Mouse (Mus musculus) C2C12 (cell line): Measurements from ENCODE around the gene Tnfrsf21.

Experiments used
- CTCF ChIP-seq: IDR thresholded peaks from one replicate; pipeline ENCODE4 v1.5.1; 2011; ENCODE audit not compliant: control insufficient read depth, insufficient read depth, insufficient read length
- FOSL1 ChIP-seq: IDR thresholded peaks from one replicate; pipeline ENCODE4 v1.8.0; 2011; ENCODE audit warnings: mild to moderate bottlenecking, low read length; ENCODE audit not compliant: poor library complexity, insufficient read depth, severe bottlenecking
- MYOD1 ChIP-seq: IDR thresholded peaks from one replicate; pipeline ENCODE4 v1.6.1; 2011; ENCODE audit warnings: low read depth; ENCODE audit not compliant: control insufficient read depth, insufficient read length

DNA sequence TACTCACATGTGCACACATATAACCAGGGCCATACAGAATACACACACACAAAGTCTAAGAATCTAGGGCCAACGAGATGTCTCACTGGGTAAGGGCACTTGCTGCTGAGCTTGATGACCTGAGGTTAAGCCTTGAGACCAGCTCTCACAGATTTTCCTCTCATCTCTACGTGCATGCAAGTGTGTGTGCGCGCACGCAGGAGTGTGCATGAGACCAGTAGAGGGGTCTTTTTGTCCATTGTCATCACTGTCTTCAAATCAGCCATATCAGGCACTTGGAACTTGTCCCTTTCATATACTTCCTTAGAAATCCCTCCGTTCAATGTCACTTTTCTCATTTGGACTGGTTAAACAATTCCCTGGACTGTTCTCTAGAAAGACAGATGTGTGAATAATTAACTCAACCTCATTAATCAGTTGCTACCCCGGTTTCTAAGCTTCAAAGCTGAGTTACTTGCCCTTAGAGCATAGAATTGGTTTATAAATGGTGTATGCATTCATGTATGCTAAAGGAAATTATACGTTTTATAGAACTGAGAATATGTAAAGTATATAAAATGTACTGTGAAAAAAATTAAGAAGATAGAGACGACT, 97.1 kb downstream of the Tnfrsf21 start:
- TF ChIP-seq CTCF: no peak
- TF ChIP-seq FOSL1: no peak
- no peak for TF ChIP-seq MYOD1
